Mouse (Mus musculus) liver, embryonic 11.5 days (tissue): ENCODE measurements around the gene Dph7. TPM values are rescaled to one million over a fixed set of nuclear protein-coding genes. Genes with fewer than 3 reads are reported as not detected.
"Not testable (repeated sequence)": the region's sequence is repeated elsewhere in the genome, so short reads cannot be mapped to it uniquely, and the experiment has no call there.

ENCODE experiments used
- ATAC-seq: fragments of 200-750 bp; cut with Nextera tagmentation; replicated peaks from 2 replicates; pipeline ENCODE4 v1.8.0; 2017; ENCODE audit warnings: moderate number of reproducible peaks, mild to moderate bottlenecking, moderate TSS enrichment, moderate library complexity; ENCODE audit not compliant: low FRiP score
- DNase-seq: peaks from one replicate; pipeline ENCODE4 v3.0.0-alpha.2; 2017; ENCODE audit warnings: low spot score
- H3K27ac ChIP-seq: fragments of 300-500 bp; sonication (generic); 2 replicates; pipeline ENCODE4 v1.5.1; 2014; ENCODE audit warnings: mild to moderate bottlenecking, low read depth, low read length, control low read depth
- H3K27me3 ChIP-seq: fragments of 300-500 bp; sonication (generic); replicated peaks from 2 replicates; pipeline ENCODE4 v1.6.1; 2014; ENCODE audit warnings: low read length, mixed read lengths; ENCODE audit not compliant: control insufficient read depth, insufficient read depth
- H3K36me3 ChIP-seq: fragments of 300-500 bp; sonication (generic); 2 replicates; pipeline ENCODE4 v1.6.1; 2014; ENCODE audit warnings: mild to moderate bottlenecking, low read length, moderate library complexity, mixed read lengths; ENCODE audit not compliant: control insufficient read depth, insufficient read depth
- H3K4me1 ChIP-seq: fragments of 300-500 bp; sonication (generic); replicated peaks from 2 replicates; pipeline ENCODE4 v1.6.1; 2014; ENCODE audit warnings: low read length, mixed read lengths; ENCODE audit not compliant: control insufficient read depth, insufficient read depth
- H3K4me2 ChIP-seq: fragments of 300-500 bp; sonication (generic); 2 replicates; pipeline ENCODE4 v1.6.1; 2014; ENCODE audit warnings: mild to moderate bottlenecking, control low read depth, moderate library complexity
- H3K4me3 ChIP-seq: fragments of 300-500 bp; sonication (generic); 2 replicates; pipeline ENCODE4 v1.5.1; 2014; ENCODE audit warnings: low read depth, low read length, control low read depth
- H3K9ac ChIP-seq: fragments of 300-500 bp; sonication (generic); 2 replicates; pipeline ENCODE4 v1.6.1; 2014; ENCODE audit warnings: low read depth, low read length, control low read depth
- H3K9me3 ChIP-seq: fragments of 300-500 bp; sonication (generic); 2 replicates; pipeline ENCODE4 v1.6.1; 2016; ENCODE audit warnings: low read length, inconsistent platforms, mixed read lengths; ENCODE audit not compliant: control insufficient read depth
- WGBS: fragments of 180-500 bp; shearing (Covaris S2); extraction: QIAGEN DNeasy Blood & Tissue Kit; methylation state at CpG from one replicate; pipeline ENCODE4 v1.1.7; 2014; 5-methylcytosine and 5-hydroxymethylcytosine counted together
- polyA plus RNA-seq: library from polyadenylated mRNA; unstranded; fragments of >200 nt; fragmentation: Nextera tagmentation; extraction: Ambion mirVana; gene quantifications from 2 replicates; pipeline ENCODE4 v1.2.1, GENCODE M21; 2014

The Dph7 gene
- polyA plus RNA-seq, 1 experiment from 2014 or later = 22.9 TPM

DNA sequence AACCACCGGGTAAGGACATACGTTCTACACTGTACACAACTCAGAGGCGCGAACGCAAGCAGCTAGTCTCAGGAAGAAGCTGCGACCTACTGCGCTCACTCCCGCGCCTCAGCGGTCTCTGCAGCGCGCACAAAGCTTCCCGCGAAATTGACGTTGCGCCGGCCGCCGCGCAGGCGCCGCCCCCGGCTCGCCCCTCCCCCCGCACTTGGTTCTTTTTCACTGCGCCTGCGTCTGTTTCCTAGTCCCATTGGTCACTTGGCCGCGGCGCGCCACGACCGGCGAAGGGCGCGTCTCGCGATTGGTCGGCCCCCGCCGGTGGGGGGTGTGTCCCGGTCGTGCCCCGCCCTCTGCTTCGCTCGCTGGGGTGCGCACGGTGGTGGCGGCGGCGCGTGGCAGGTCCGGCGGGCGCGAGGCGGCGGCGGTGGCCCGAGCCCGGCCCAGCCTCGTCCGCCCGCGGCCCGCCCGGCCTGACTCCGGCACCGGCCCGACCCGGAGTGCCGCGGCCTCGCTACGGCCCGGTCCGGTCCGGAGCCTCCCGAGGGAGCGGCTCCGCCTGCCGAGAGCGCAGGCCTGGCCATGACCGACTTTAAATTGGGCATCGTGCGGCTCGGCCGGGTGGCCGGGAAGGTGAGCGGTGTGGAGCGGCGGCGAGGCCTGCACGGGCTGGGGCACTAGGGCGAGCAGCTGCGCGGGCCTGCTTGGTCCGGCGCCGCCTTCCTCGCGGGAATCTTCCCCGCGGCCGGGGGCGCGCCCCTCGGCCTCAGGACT, 12.6 kb upstream of the Dph7 start, which contains the start of gene Zmynd19:
Zmynd19 (plus strand) TSS at position 372 of the 768 bp plus-strand sequence.
- H3K27ac ChIP-seq = peak within 1 kb of the TSS; percentile 77
- peaks cover 27% of the 10 kb centered on the region for H3K4me1 ChIP-seq
- H3K27me3 ChIP-seq = no peaks in the 10 kb centered on the region
- peak within 1 kb of the TSS; percentile 99 for H3K4me3 ChIP-seq
- under 1% methylated on average over 97 of the region's 108 CpGs for WGBS
- DNase-seq (peak; percentile 96), ATAC-seq (peak; percentile 95)
- H3K36me3 ChIP-seq = peaks cover 16% of the 10 kb centered on the region
- no peaks in the 10 kb centered on the region for H3K9me3 ChIP-seq
- H3K4me2 ChIP-seq = peak within 1 kb of the TSS; percentile 98
- peak within 1 kb of the TSS; percentile 99 for H3K9ac ChIP-seq

DNA sequence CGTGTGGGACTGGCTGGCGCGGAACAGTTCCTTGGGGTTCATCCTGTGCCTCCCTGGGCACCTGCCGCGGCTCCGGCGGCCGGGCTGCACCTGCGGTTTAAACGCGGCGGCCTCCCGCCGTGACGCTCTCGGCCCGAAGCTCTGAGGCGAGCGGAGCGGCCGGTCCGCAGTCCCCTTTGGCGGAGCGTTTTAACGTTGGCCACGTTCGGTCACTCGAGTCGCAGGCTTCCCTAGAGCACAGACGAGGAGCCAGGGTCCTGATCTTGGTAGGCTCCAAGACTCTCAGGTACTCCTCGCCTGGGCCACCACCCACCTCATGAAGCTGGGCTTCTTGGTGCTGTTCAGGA, 12.0 kb upstream of the Dph7 start:
- under 1% methylated on average over 31 of the region's 31 CpGs for WGBS
- peak overlapping the region; percentile 77 for H3K27ac ChIP-seq
- peak overlapping the region; percentile 99 for H3K4me3 ChIP-seq
- DNase-seq (no peak), ATAC-seq (no peak)
- peaks cover 21% of the 10 kb centered on the region for H3K36me3 ChIP-seq
- peak overlapping the region; percentile 99 for H3K9ac ChIP-seq
- H3K4me2 ChIP-seq = peak overlapping the region; percentile 98
- peaks cover 29% of the 10 kb centered on the region for H3K4me1 ChIP-seq
- no peaks in the 10 kb centered on the region for H3K9me3 ChIP-seq
- H3K27me3 ChIP-seq = no peaks in the 10 kb centered on the region

DNA sequence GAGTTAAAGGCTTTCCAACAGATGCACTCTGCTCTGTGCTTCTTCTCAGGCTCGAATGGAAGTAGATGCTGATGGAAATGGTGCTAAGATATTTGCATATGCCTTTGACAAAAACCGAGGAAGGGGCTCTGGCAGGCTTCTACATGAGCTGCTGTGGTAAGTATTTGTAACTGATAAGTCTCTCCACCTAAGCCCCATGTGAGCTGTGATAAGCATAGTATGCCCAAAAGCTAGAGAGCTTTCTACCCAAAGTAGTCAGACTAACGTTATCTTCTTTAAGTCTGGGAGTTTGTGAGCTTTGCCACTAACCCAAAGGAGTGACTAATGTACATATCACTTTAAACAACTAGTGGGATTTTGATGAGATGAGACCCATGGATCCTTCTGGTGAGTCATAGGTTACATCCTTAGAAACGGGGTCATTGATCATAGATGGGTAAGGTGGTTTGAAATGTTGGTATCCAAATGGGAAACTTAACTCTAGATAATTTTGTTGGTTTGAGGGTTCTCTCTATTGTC, 9.6 kb upstream of the Dph7 start:
- WGBS = 52% methylated on average over 4 of the region's 4 CpGs
- Histone ChIP-seq H3K27ac (peak overlapping the region; percentile 59; the same call in 1 of the 2 replicates), H3K9me3 (no peaks in the 10 kb centered on the region), H3K4me1 (peaks cover 29% of the 10 kb centered on the region), H3K4me2 (peak overlapping the region; percentile 98), H3K36me3 (peaks cover 30% of the 10 kb centered on the region), H3K27me3 (no peaks in the 10 kb centered on the region), H3K9ac (0 out of 2 replicates have a peak overlapping the region, but pooled peaks have one; percentile 37), H3K4me3 (peak overlapping the region; percentile 36; the same call in 1 of the 2 replicates)
- ATAC-seq = peak; percentile 68
- no peak for DNase-seq

DNA sequence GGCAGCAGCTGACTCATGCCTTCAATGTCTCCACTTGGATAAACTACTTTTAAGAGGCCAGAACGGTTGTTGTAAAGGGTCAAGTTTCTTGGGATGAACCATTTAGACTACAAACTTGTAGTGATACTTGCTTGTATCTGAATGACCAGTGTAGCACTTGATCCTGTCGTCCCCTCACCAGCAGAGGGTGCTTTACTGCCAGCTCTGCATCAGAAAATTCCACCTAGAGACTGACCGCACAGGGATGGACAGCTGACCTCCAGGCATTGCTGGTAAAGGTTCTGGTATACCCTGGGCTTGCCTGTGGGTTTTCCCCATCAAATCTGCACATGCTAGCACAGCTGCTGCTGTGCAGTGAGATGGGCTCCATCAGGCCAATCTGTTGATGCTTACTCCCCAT, 1.3 kb upstream of the Dph7 start:
- no peak overlapping the region for H3K4me2 ChIP-seq
- no peak overlapping the region for H3K4me3 ChIP-seq
- H3K27me3 ChIP-seq = no peaks in the 10 kb centered on the region
- no peak overlapping the region for H3K9ac ChIP-seq
- H3K9me3 ChIP-seq = no peaks in the 10 kb centered on the region
- peaks cover 32% of the 10 kb centered on the region for H3K36me3 ChIP-seq
- ATAC-seq = no peak
- WGBS = 44% methylated on average over 3 of the region's 3 CpGs
- no peak overlapping the region for H3K27ac ChIP-seq
- no peak for DNase-seq
- H3K4me1 ChIP-seq = peaks cover 6% of the 10 kb centered on the region

DNA sequence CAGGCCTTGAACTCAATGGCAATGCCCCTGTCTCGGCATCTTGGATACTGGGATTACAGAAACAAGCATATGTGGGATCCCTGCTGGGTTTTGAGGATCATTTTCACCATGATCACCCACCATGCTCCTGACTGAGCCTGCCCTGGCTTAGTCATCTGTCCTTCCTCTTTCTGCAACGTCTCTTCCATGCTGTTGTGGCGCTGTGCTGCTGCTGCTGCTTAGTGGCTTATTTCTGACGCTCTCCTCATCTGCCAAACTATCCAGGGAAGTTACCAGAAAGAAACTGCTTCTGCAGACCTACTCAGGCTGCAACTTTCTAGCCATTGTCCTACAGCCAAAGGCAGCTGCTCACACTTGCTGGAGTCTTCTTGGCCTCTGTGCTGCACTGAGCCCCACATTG, 8.2 kb downstream of the Dph7 start:
- H3K4me2 ChIP-seq = no peak overlapping the region
- H3K27ac ChIP-seq = no peak overlapping the region
- no peaks in the 10 kb centered on the region for H3K9me3 ChIP-seq
- no peak for DNase-seq
- no peak overlapping the region for H3K9ac ChIP-seq
- H3K4me1 ChIP-seq = peaks cover 3% of the 10 kb centered on the region; the same call in 1 of the 2 replicates
- H3K36me3 ChIP-seq = peaks cover 46% of the 10 kb centered on the region
- ATAC-seq = no peak
- 70% methylated on average over 4 of the region's 4 CpGs for WGBS
- H3K4me3 ChIP-seq = no peak overlapping the region
- no peaks in the 10 kb centered on the region for H3K27me3 ChIP-seq

DNA sequence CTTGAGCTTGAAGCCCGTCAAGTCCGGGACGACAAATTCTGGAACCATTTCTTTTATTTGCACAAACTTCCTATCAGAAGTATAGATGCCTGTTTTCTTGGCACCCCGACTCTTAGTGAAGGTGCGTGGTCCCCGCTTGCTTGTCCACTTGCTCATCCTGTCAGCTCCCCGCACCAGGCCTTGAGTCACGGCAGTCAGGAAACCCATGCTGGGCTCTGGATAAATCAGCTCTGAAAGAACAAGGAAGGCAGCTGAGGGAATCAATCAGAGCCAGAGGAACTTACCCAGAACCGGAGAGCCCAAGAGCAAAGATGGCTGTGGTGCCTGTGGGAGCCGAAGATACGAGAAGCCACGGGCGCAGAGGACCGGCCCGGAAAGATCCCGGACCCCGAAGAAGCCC, 12.3 kb downstream of the Dph7 start:
- Histone ChIP-seq H3K27ac (peak overlapping the region; percentile 74), H3K9ac (peak overlapping the region; percentile 83), H3K4me2 (peak overlapping the region; percentile 99), H3K36me3 (peaks cover 19% of the 10 kb centered on the region), H3K4me3 (peak overlapping the region; percentile 76)
- DNase-seq, ATAC-seq, H3K27me3 ChIP-seq, H3K9me3 ChIP-seq, H3K4me1 ChIP-seq: not testable (repeated sequence)
- WGBS = 2% methylated on average over 17 of the region's 17 CpGs

DNA sequence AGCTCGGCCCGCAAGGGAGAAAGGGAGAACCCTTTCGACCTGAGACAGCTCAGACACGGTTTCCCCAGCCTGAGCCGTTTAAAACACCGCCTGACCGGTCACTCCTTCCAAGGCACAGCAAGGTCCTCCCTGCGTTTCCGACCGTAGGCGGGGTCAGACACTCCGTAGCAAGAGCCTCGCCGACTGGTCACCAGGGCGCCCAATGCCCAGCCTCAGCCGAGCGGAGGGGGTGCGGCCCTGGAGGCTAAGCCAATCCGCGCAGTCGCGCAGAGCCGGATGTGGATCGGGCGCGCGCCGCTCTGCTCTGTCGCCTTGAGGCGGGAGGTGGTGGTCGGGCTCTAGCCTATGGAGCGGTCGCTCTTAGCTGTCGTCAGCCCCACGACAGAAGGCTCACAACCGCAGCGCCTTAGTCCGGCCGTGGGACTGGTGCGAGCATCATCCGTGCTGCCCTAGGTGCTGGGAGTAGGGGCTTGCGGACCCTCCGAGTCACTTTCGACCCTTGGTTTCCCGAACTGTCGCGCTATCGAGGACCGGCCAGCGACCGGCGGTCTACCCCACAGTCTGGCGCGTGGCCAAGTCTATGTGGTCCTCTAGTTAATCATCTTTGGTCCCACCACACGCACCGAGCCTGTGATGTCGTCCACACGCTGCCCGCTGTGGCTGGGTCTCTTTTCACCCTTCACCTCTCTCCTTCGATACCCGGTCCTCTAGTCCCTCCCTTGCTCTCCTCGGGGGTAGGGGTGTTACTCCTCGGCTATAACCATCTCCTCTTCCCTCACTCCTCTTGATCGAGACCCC, 12.9 kb downstream of the Dph7 start, which contains the start of gene Mrpl41:
Mrpl41 (minus strand) TSS at position 193 of the 798 bp plus-strand sequence.
- H3K9ac ChIP-seq = peak within 1 kb of the TSS; percentile 83
- peak; percentile 97 for DNase-seq
- peaks cover 16% of the 10 kb centered on the region for H3K36me3 ChIP-seq
- peak within 1 kb of the TSS; percentile 76 for H3K4me3 ChIP-seq
- peak within 1 kb of the TSS; percentile 99 for H3K4me2 ChIP-seq
- H3K27ac ChIP-seq = peak within 1 kb of the TSS; percentile 91
- no peaks in the 10 kb centered on the region for H3K27me3 ChIP-seq
- ATAC-seq = peak; percentile 96
- under 1% methylated on average over 64 of the region's 64 CpGs for WGBS
- H3K4me1 ChIP-seq = peaks cover 9% of the 10 kb centered on the region
- no peaks in the 10 kb centered on the region for H3K9me3 ChIP-seq

DNA sequence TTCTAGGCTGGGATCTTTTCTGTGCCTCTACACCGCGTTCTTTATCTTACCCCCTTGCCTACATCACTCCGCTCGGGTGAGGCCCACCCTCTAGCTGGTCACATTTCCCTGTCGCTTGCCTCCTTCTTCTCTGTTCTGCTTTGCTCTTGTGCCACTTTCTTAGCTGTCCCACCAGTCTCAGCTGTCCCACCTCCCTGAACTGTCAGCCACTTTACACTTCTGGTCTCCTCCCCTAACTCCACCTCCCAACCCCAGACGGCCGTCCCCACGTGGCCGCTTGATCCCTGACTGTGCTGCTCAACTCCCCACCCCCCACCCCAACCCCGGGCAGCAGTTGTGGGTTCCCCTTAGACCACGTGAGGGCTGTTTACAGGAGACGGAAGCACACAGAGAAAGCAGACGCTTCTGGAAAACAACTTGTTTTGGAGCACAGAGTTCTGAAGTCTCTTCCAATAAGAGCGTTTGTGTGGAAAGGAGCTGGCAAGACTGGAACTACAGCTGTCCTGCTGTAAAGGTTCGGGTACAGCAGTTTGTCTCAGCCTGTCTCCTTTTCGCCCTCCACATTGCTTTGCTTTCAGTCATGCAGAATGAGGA, 13.6 kb downstream of the Dph7 start, which contains the start of gene Pnpla7:
Pnpla7 (plus strand) TSS at position 330 of the 594 bp plus-strand sequence.
- DNase-seq = peak; percentile 83
- peak within 1 kb of the TSS; percentile 99 for H3K4me2 ChIP-seq
- ATAC-seq = peak; percentile 79
- no peaks in the 10 kb centered on the region for H3K27me3 ChIP-seq
- H3K4me1 ChIP-seq = peaks cover 9% of the 10 kb centered on the region
- H3K27ac ChIP-seq = peak within 1 kb of the TSS; percentile 91
- peaks cover 15% of the 10 kb centered on the region for H3K36me3 ChIP-seq
- H3K9ac ChIP-seq = peak within 1 kb of the TSS; percentile 83
- peak within 1 kb of the TSS; percentile 76 for H3K4me3 ChIP-seq
- H3K9me3 ChIP-seq = no peaks in the 10 kb centered on the region
- under 1% methylated on average over 16 of the region's 16 CpGs for WGBS
